Mouse (Mus musculus): ENCODE results near the gene Ltbp1.

Gene Ltbp1

DNA sequence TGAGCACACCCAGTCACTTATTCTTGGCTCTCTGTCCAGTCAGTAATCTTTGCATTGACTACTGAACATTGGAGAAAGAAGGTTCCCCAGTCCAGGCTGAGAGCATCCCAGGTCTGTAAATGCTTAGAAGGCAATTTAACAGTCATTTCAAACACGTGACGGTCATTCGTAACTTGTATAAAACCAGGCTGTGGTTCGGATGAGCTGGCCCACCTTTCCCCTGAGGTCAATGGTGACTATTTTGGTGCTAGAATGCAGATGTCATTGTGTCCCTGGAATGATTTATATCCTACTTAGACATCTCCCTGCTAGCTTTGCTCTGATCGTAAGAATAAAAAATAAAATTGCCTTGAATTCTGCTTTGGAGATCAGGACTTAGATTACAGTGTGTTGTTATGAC is 63.9 kb downstream of the Ltbp1 start:
- no peak for DNase-seq

DNA sequence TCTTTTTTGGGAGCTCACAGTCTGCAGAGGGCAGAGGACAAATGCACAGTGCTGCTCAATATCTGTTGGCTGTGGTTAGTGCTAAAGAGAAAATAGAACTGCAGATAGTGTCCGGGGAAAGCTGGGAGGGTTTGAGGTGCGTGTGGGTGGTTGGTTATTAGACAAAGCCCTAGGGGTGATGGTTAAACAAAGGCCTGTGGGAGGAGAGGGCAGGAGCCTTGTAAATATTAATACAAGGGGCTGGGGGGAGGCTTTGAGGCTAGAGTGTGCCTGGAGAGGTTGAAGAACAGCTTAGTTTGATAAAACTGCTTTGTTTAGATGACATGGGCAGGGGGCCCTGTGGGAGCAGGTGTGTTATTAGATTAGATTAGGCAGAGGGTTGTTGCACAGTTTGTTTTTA is 65.8 kb downstream of the Ltbp1 start:
- DNase-seq: no peak

DNA sequence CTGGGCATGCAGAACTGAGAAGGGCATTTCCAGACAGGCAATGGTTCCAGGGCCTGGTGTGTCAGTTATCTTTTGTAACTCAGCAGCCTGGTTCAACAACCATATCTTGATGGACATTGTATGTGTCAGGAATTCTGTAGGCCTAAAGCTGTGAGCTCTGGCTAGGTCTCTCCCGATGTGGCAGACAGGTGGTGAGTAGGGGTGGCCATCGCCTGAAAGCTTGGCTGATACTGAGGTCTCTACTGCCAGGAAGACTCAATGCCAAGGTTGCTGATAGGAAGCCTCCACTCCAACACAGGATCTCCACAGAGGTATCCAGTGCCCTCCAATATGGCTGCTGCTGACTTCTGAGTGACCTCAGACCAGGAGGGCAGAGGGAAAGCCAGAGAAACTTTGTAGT is 66.4 kb downstream of the Ltbp1 start:
- no peak for DNase-seq

DNA sequence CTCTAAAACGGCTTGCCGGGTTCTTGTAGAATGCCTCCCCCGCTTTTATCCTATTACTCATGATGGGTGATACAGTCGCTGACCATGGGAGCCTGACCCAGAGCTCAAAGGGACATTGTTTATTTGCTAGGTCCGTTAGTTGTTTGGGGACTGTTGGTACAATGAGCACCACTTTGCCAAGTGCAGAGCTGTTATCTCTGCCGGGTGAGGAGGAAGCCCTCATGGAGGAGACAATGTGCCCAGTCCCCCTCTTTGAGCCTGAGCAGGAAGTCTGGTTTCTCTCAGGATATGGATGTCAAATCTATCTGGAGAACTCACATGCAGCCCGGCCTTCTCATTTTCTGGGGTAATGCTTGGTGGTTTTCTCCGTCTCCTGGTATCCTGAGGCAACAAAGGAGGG is 68.5 kb downstream of the Ltbp1 start:
- no peak for DNase-seq

DNA sequence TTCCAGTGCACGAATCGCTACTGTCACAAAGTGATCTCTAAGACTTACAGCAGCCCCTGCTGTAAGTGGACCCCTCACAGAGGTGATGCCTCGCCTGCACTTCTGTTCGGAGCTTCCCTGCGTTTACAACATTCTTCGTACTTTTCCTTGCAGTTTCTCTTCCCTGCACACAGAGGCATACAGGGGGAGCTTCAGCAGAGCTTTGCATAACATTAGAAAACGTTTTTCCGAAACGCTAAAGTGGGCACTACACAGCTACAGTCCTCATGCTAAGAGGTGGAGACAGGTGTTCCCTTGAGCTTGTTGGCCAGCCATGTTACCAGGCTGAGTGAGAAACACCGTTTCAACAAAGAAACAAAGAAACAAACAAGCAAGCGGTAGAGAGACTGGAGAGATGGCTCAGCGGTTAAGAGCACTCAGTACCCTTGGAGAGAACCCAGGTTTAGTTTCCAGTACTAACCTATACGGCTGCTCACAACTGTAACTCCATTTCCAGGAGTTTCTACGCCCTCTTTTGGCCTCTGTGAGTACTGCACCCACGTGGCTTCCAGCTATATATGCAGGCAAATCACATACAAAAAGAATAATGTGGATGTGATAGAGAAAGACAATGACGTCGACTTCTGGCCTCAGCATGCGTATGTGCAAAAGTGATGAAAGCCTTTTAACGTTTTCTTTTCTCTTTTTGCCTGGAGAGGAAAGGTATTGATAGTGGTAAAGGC is 69.8 kb downstream of the Ltbp1 start:
- DNase-seq: peak; percentile 4

DNA sequence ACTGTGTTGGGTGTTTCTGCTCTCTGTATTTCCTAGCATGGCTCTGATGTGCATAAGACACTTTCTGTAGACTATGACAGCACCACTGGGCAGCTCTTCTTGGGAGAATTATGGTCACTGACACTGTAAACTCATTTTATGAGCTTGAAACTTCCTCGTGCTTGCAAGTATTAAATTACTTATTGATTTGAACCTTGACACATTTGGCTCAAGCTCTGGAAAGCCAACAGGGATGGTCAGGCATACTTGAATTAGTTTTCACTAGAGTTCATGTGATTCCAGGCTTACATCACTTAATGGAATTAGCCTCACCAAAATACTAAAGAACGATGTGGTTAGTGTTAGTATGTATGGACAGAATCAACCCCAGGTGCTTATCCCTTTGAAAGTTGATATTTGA is 76.0 kb downstream of the Ltbp1 start:
- no peak for DNase-seq

DNA sequence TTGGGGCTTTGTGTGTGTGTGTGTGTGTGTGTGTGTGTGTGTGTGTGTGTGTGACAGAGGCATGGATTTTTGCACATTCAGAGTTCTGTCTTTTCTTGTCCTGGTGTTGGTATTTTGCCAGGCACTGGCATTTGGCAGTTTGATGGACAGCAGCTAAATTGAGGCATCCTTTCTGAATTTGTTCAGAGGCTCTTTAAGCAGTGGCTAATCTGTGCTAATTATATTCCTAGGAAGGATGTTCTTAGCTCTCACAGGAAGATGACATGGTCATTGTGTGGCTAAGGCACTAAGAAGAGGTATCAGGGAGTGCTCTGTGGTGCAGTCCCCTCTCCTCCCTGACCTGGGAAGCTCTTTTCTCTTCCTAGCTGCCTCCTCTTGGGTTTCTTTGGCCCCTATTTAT is 77.1 kb downstream of the Ltbp1 start:
- DNase-seq: no peak

DNA sequence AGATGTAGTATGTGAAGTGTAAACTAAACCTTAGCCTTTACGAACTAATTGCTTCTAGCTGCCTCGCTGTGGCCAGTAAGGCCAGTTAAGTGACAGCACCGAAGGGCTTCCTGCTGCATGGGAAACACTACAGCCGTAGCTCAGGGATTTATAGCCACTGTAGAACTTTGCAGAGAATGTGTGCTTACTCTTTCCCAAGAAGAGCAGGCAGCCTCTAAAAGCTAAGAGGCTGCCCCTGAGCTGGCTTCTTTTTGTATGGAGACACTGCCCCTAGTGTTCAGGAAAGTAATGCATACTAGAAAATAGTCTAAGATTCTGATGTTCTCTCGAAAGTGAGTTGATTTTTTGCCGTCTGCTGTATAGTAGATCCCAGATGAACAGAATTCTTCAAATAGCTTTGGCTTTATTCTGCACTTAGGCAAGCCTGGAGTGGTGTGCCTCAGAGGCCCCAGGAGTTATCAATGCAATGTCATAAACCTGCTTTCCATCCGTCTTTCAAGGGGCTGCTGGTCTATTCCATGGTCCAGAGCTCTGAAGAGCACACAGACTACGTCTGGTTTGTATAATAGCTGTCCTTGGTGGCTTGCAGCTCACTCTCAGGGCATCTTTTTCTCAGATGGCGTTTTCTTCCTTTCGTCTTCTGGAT is 82.1 kb downstream of the Ltbp1 start:
- no peak for DNase-seq

DNA sequence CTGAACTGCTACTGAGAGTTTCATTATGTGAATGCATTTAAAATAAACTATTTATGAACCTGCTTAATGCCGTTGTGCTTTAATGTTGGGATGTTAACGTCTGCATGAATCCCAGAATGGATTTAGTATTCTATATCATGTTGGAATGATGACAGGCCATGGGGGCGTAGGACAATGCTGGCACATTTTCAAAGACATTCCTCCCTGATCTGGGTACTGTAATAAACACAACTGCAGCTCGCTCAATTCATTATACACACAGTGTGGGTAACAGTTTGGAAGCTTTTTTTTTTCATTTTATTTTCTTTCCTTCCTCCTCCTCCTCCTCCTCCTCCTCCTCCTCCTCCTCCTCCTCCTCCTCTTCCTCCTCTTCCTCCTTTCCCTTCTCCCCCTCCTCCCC is 82.9 kb downstream of the Ltbp1 start:
- DNase-seq: no peak

DNA sequence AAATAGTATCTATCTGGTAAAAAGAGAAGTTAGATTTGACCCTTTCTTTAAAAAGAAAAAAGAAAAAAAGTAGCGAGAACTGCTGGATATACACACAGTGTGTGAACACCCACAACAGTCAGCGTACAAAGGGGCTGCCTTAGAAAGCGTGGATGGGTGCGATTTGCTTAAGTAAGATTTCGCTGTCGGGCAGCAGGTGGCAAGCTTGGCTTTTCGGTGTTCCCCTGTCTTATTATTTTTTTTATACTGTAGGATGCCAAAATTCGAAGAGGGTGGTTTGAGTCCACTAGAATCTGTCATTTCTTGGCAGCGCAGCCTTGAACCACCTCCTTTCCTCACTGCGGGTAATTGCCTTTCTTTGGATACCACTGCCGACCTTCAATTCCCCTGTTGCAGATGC is 83.4 kb downstream of the Ltbp1 start:
- DNase-seq: no peak

DNA sequence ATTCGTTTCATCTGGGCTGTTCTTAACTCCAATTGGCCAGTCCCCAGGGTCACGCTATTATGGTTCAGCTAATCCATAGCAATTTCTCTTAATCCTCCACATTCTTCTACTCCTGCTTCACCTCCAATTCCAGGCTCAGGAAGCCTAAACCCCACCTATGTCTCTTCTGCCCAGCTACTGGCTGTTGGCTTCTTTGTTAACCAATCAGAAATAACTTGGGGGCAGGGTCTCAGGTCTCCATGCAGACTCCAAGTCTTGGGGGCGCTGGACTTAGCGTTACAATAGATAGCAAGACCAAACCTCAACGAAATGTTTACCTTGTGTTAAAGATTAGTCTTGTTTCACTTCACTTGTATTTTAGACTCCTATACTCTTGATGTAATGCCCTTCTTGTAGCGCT is 85.2 kb downstream of the Ltbp1 start:
- DNase-seq: no peak

DNA sequence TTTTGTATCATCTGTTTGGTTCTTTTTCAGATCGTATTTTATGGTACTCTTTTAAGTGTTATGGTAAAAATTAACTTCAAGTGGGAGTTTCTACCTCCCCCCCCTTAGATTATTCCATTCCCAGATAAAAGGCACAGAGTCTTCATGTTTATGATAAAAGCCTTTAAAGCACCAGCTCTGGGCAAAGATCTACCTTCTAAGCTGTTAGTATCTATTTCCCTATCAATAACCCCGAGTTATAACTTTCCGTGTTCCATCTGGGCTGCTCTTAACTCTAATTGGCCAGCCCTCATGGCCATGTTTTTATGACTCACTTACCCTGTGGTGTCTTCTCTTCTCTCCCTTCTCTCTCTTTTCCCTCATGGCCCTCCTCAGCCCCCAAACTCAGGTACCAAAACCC is 88.2 kb downstream of the Ltbp1 start:
- DNase-seq: no peak

DNA sequence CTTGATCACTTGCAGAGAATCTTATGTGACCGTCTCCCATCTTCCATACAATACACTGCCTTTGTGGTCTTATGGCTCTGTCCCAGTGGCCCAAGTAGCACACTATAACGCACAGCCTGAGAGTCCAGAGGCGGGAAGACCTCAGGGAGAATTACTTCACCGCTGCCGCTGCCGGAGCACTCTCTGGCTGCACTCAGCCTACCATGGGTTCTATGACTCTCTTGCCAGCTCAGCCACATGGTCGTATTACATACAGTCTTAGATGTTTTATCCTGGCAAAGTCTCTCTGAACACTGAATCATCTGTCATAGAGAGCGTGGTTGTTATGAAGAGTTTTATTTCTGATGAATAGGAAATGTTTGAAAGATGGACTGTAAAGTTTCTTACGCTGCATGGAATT is 89.2 kb downstream of the Ltbp1 start:
- DNase-seq: no peak

DNA sequence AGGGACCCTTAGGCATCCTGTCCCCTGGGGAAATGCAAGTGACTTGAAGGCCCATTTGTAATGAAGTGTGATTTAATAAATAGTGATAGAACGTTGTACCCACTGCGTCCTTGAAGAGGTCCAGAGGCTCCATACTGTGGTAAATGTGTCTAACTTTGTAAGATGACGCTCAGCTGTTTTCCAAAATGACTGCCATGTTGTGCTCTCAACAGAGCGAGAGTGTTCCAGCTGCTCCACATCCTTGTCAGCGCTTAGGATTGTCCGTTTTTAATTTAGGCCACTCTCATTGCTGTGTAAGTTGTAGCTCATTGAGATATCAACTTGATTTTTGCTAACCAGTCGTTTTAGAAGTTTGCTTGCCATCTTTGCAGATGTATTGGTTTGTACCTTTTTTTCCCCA is 91.4 kb downstream of the Ltbp1 start:
- DNase-seq: no peak

DNA sequence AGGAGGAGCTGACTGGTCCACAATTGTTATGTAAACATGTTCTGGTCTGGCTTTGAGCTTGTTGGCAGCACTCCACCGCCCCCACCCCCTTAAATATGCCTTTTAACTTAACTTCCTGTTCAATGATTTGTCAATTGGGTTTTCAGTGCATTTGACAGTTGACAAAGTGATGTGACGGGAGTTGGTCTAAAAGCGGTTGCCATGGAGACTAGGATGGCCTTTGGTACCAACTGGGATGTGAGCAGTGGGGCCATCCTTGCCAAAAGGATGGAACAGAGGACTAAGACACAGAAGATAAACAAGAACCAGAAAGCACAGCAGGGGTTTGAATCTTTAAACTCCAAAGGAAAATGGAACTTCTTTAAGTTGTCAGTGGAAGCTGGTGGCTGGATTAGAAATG is 92.0 kb downstream of the Ltbp1 start:
- no peak for DNase-seq

DNA sequence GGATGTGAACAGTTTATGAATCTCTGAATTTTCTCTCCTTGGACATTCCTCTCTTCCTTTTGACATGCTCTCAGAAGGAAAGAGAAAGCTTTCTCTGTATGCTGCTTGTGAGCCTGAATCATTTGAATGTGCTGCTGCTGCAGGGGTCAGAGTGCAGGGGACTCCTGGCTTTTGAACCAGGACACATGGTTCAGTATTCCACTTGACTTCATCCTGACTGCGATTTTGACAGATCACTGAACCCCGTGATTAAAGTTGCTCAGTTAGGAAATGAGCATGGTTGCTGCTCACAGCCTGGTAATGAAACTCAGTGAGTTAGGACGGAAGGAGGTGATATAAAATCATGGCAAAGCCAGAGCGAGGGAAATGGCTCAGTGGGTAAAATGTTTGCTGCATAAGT is 95.8 kb downstream of the Ltbp1 start:
- DNase-seq: no peak

DNA sequence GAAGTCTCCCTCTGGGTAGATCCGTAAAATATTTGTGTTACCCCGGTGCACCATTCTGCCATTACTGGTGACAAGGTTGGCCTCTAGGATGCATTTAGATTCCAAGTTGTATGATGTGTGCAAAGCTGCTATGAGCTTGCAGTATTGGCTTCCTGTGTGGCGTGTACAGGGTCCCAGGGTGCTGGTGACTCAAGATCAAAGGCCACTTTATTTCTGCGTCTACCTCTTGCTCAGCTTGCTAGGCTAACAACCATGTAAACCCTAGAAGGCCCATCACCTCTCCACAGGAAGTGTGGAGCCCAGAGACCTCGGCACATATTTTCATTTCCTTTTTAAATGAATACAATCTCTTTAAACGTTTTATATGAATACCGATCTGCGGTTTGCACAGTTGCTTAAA is 96.6 kb downstream of the Ltbp1 start:
- DNase-seq: no peak

DNA sequence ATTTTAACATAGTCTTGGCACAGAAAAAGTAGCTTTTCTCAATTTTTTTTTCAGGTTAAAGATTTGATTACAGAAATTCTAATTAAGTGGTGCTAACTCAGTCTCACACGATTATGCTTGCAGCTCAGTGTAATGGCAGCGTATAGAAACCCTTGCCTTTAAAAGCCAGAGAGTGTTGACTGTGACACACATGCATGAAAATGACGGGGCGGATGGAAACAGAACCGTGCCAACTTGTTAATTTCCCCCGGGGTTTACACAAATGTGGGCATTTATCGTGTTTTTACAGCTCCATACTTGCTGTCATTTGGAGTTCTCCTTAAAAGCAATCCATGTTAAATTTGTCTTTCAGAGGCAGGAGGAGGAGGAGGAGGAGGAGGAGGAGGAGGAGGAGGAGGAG is 102.0 kb downstream of the Ltbp1 start:
- DNase-seq: no peak

DNA sequence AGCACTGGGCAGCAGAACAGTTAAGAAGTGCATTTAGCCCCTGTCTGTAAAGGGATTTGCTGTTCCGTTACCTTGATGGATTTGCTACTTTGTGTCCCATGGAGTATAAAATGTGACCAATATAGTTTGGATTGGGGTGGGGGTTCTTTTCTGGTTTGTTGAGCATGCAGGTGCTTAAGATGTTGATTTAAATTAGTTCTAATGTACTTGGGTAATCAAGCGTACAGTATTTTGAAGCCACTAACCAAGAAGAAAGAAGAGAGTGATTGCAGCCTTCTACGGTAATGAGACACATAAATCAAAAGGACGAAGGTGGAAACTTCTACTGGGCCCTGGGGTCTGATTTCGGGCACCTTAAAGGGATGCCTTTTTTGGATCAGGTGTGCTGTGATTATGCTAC is 102.5 kb downstream of the Ltbp1 start:
- DNase-seq: no peak

DNA sequence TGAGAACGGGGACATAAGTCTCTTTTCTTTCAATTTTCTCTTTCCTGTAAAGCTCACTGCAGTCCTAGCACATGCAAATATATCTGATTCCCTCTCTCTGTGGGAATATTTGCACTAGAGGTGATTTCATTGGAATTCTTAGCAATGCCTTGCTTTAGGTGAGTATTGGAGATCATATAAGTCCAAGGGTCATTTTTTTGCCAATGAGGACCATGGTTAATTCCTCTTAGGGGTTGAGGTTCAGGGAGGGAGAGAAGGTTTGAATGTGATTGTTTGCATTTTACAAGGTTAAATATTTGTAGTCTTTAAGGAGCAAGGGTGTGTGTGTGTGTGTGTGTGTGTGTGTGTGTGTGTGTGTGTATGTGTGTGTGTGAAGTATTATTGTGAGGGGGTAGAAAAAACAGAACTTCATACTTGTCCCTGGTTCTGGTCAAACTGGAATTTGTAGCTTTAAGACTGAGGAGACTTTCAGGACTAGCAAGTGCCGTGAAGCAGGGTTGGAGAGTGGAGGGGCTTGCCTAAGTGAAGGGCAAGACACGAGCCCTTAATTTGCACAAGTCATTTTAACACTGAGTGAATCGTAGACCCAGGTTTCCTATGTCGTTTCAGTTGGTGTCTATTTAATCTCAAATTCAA is 103.8 kb downstream of the Ltbp1 start:
- no peak for DNase-seq

DNA sequence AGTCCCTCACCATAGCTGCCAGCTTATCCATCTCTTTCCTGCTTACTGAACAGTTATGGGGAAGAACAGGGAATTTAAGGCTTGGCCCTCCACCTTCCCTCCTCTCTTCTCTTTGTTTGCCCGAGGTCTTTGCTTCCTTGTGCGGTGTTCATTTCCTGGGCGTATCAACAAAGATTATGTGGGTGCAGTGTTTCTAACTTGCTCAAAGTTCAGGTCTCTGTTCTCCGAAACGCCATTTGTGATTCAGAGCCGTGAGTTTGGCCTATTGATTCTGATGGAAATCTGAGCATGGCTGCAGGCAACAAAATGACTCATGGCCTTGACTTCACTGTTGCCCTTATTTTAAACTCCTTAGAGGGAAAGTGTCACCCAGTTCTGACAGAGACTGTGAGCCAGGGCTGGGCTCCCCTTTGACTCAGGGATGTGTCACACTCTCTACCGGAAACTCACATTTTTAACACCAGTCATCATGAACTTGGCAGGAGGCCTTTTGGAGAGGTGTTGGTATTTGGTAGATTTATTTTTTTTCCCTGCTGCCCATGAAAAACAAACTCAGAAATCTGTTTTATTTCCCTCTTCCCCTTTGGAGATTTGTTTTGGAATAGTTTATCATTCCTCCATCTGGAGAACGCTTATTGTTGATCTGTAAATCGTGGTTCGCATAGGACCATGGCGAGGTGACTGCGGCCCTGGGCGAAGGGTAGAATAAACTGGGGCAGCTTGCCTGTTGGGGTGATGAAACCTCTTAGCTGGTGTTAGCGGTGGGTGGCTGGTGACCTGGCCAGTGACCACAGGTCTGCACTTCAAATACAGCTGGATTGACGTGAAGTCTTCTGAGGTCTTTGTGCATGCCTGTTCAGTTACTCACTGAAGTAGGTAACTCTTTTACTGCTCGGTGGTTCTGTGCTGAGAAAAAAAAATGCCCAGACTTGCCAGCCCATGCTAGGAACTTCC is 105.2 kb downstream of the Ltbp1 start:
- no peak for DNase-seq

DNA sequence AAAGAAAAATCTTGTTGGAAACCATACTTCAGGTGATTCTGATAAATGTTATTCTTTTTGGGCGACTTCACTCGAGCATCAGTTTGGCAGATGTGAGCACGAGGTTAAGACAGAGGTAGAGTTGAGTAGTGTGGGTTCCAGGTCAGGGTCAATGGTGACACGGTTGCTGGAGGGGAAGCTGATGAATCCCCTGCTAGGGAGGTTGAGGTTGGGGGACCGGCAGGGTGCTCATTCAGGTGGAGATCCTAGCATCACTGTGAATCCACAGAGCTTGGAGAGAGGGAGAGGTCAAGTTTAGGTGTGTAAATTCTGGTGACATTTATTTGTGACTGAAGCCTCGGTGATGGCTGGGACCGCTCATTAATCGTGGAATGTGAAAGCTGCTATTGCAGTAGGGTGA is 110.2 kb downstream of the Ltbp1 start:
- no peak for DNase-seq

DNA sequence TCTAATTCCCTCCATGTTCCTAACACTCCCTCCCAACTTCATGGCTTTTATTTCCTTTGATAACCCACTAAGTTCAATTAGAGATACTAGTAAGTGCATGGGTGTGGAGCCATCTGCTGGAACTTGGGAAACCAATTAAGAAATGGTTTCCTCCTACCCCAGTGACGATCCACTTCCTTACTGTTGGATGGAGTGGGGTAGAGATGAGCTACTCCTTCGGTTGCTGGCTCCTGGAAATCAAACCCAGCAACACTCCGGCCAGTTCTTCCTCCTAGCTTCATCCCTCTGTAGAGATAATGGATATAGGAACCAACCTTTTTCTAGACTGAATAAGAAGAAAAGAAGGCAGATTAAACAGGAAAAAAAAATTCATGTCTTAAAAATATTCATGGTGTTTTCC is 113.5 kb downstream of the Ltbp1 start:
- DNase-seq: no peak

DNA sequence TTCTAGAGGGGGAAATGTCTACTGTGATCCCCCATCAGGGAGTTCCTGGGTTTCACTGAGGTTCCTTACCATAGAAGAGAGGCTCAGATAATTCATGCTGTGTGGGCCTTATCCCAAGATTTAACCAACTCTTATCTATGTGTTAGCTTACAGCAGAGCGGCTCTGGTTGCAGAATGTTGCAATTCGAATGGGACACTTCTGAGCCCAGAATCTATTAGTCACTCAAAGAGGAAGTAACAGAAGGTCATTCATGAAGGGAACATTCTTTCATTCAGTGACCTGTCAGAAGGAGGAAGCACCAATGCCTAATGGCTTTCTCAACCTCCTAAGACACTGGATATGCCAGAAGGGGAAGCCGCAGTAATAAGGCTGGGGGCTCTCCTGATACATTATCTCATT is 114.1 kb downstream of the Ltbp1 start:
- no peak for DNase-seq

All from thymus, postnatal 25 days (tissue).